Mouse (Mus musculus): ENCODE measurements around the gene Foxa3.

Foxa3 gene

DNA sequence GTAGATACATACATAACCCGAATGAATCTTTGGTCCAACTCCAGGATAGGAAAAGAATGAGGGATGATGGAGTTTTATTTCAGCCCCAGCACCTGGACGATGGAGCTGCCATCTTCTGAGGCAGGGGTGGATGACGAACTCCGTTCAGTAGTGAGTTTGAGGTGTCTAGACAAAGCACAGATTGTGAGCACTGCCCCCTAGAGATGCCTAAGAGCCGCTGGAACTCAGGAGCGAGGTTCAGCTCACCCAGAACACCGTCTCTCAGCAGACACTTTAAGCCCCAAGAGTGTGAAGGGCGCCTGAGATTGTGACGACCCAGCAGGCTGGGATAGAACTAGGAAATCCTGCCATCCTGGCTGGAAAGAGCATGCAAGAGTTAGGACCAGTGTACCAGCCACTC is 24.5 kb downstream of the Foxa3 start:
- no peak for DNase-seq (ENCODE audit: low read depth, low spot score)
- Histone ChIP-seq H3K27me3 (ENCODE audit: control insufficient read depth, insufficient read depth, low read length, poor library complexity, severe bottlenecking) (no peaks in the 10 kb centered on the region), H3K36me3 (ENCODE audit: control insufficient read depth, insufficient read depth, low read length, poor library complexity, severe bottlenecking) (peaks cover 1% of the 10 kb centered on the region)

DNA sequence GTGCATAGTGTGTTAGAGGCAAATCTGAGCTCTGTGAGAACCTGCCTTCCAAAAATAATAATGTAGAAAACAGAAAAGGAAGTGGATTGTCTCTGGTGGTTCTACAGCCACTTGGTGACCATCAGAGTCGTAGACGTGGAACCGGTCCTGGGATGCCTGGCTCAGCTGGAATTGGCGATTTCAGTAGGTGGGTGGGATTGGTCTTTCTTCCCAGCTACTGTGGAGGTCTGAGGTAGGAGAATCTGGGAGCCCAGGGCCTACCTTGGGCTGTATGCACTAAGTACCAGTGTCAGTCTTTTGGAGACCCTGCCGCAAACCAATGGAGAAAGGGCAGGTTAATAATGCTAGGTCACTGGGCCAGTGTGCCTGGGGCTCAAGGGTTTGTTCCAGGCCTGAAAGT is 30.3 kb downstream of the Foxa3 start:
- Histone ChIP-seq H3K27me3 (ENCODE audit: control insufficient read depth, insufficient read depth, low read length, poor library complexity, severe bottlenecking) (no peaks in the 10 kb centered on the region), H3K36me3 (ENCODE audit: control insufficient read depth, insufficient read depth, low read length, poor library complexity, severe bottlenecking) (peaks cover 1% of the 10 kb centered on the region)
- DNase-seq (ENCODE audit: low read depth, low spot score) = no peak

DNA sequence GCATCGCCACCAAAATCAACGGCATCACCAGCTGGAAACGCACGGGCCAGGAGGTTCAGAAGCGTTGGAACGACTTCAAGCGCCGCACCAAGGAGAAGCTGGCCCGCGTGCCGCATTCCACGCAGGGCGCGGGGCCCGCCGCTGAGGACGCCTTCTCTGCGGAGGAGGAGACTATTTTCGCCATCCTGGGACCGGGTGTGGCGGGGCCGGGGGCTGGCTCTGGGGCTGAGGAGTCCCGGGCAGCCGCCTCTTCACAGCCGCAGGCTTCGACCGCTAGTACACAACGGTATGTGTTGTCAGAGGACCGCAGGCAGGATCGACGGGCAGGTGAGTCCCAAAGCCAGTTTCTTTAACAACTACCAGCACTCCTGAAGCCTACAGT is 31.1 kb downstream of the Foxa3 start:
- DNase-seq (ENCODE audit: low read depth, low spot score) = no peak
- no peaks in the 10 kb centered on the region for H3K27me3 ChIP-seq (ENCODE audit: control insufficient read depth, insufficient read depth, low read length, poor library complexity, severe bottlenecking)
- H3K36me3 ChIP-seq (ENCODE audit: control insufficient read depth, insufficient read depth, low read length, poor library complexity, severe bottlenecking) = peaks cover 1% of the 10 kb centered on the region

DNA sequence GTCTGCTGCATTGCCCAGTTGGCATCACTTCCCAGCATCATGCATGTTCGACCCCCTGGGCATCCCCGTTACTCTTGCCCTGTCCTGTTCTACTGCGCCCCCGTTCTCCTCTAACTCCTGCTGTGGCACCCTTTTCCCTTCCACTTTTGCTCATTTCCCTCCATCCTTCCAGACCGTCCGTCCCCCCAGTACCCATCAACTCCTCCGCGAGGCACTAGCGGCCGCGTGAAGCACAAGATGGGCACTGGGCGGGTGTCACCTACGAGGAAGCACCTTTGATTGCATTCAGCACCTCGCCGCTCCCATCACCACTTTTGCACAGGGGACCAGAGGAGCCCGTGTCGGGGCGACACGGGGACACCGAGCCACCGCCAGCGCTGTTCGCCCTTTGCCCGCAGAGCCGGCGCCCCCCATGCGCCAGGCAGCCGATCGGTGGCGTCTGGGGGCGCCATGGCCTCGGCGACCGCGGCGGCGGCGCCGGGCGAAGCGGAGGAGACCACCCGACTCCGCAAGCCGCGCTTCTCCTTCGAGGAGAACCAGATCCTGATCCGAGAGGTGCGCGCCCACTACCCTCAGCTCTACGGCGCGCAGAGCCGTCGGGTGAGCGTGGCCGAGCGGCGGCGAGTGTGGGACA is 31.6 kb downstream of the Foxa3 start:
- H3K27me3 ChIP-seq (ENCODE audit: control insufficient read depth, insufficient read depth, low read length, poor library complexity, severe bottlenecking) = no peaks in the 10 kb centered on the region
- H3K36me3 ChIP-seq (ENCODE audit: control insufficient read depth, insufficient read depth, low read length, poor library complexity, severe bottlenecking) = peaks cover 1% of the 10 kb centered on the region; the same call in 1 of the 2 replicates
- DNase-seq (ENCODE audit: low read depth, low spot score) = peak; percentile 34

DNA sequence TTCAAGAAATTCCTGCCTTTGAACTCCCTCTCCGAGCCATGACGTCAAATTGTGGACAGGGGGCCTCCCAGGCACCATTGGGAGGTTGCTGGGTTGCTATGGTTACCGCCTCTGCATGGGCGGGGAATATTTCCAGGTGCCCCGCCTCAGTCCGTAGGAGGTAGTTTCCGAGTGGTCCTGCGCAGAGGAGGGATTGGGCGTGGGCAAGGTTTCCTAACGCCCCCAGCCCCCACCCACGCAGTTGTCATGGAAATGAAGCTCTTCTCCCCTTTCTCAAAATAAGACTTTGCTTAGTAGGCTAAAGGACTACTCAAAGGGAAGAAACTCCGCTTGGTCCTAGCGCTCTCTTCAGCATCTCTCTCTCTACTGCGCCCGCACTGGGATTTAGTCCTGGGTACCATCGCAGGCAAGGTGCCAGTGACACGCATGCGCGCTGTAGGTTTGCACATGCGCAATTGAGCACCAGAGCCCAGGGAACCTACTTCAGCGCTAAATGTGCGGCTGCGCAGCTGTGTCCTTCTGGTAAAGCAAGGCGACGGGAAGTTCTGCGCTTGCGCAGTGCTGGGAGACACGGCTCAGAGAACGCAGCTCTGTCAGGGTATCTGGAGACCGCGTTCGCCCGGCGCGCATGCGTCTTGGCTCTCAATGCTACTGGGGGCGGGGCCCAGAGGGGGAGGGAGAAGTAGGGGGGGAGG is 32.6 kb downstream of the Foxa3 start, which contains the start of gene Mypop:
Gene Mypop, plus strand, starts transcription at position 645 of the 695 bp plus-strand sequence.
- H3K36me3 ChIP-seq (ENCODE audit: control insufficient read depth, insufficient read depth, low read length, poor library complexity, severe bottlenecking) = peaks cover 1% of the 10 kb centered on the region; the same call in 1 of the 2 replicates

DNA sequence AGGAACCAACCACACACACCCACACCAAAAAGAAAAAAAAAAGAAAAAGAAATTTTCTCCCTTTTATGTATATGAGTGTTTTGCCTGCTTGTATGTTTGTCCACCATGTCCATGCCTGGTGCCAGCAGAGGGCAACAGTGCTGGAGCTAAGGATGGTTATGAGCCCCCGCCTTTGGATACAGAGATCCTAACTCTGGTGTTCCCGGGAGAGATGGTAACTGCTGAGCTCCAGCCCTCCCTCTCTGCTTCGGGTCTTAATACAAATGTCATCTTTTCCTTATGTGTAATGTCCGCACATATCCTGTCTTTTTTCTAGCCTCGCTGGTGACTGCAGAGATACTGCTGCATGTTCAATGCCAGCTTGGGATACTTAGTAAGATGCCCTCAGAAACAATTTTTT is 33.3 kb downstream of the Foxa3 start:
- H3K36me3 ChIP-seq (ENCODE audit: control insufficient read depth, insufficient read depth, low read length, poor library complexity, severe bottlenecking) = peaks cover 1% of the 10 kb centered on the region; the same call in 1 of the 2 replicates
- peak; percentile 18 for DNase-seq (ENCODE audit: low read depth, low spot score)
- no peaks in the 10 kb centered on the region for H3K27me3 ChIP-seq (ENCODE audit: control insufficient read depth, insufficient read depth, low read length, poor library complexity, severe bottlenecking)

More for the DNA sequence above, 32.6 kb downstream of the Foxa3 start, which contains the start of gene Mypop:
- no peaks in the 10 kb centered on the region for H3K27me3 ChIP-seq (ENCODE audit: control insufficient read depth, insufficient read depth, low read length, poor library complexity, severe bottlenecking)
- DNase-seq (ENCODE audit: low read depth, low spot score) = peak; percentile 100

DNA sequence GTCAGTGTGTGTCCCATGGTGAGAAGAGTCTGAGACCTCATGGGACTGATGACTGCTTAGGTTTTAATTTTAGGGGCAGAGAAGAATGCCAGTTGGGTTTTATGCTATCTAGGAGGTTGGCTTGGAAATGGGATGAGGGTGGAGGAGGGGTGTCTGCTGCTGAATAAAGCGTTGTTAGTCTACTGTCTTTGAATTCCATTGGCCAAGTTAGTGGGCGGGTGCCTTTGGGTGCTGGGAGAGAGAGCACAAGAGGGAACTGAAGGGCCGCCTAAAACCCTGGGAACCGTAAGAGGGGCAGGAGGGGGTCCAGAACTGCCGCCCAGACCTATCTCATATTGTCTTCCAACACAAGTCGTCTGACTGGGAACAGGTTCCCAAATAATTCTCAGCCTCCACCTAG is 34.6 kb downstream of the Foxa3 start:
- no peak for DNase-seq (ENCODE audit: low read depth, low spot score)
- Histone ChIP-seq H3K27me3 (ENCODE audit: control insufficient read depth, insufficient read depth, low read length, poor library complexity, severe bottlenecking) (no peaks in the 10 kb centered on the region), H3K36me3 (ENCODE audit: control insufficient read depth, insufficient read depth, low read length, poor library complexity, severe bottlenecking) (no peaks in the 10 kb centered on the region; the same call in 1 of the 2 replicates)

DNA sequence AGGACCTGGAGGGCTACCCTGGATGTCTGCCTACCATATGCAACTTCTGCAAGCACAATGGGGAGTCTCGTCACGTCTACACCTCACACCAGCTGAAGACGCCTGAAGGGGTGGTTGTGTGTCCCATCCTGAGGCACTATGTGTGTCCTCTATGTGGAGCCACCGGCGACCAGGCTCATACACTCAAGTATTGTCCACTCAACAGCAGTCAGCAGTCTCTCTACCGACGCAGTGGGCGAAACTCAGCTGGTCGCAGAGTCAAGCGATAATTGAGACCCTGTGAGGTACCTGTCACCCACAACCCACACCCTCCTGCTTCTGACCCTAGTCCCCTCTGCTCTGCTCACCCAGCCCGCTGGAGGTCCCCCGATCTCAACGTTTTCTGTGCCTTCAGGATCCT is 35.6 kb downstream of the Foxa3 start:
- H3K27me3 ChIP-seq (ENCODE audit: control insufficient read depth, insufficient read depth, low read length, poor library complexity, severe bottlenecking) = no peaks in the 10 kb centered on the region
- no peak for DNase-seq (ENCODE audit: low read depth, low spot score)
- H3K36me3 ChIP-seq (ENCODE audit: control insufficient read depth, insufficient read depth, low read length, poor library complexity, severe bottlenecking) = no peaks in the 10 kb centered on the region

DNA sequence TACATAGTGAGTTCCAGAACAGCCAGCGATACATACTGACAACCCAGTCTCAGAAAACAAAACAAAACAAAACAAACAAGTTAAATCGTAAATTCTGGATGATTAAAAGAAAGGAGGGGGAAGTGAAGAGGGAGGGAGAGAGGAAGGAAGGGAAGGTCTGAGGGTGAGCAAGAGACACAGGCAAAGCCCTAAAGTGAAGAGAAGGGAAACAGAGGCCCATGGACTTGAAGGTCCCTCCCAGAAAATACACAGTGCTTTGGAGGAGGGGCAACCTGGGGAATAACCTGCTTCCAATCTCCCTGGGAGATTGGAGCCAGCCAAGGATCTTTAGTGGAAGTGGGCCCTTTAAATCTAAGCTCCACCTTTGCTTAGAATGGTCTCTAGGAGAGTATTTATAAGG is 36.2 kb downstream of the Foxa3 start, which contains the start of gene Nanos2:
Gene Nanos2, plus strand, starts transcription at position 301 of the 400 bp plus-strand sequence.
- no peaks in the 10 kb centered on the region for H3K36me3 ChIP-seq (ENCODE audit: control insufficient read depth, insufficient read depth, low read length, poor library complexity, severe bottlenecking)
- no peak for DNase-seq (ENCODE audit: low read depth, low spot score)
- no peaks in the 10 kb centered on the region for H3K27me3 ChIP-seq (ENCODE audit: control insufficient read depth, insufficient read depth, low read length, poor library complexity, severe bottlenecking)

DNA sequence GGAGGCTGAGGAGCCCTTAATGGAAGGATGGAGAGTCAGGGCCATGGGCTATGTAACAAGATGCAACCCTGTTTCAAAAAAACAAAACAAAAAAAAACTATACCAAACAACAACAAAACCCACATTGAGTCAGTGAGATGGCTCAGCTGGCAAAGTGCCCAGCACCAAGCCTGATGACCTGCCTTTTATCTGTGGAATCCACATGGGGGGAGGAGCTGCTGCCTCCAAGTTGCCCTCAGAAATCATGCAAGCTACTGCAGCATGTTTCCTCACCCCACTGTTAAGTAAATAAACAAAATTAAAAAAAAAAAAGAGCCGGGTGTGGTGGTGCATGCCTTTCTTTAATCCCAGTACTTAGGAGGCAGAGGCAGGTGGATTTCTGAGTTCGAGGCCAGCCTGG is 36.8 kb downstream of the Foxa3 start:
- DNase-seq (ENCODE audit: low read depth, low spot score) = no peak
- no peaks in the 10 kb centered on the region for H3K27me3 ChIP-seq (ENCODE audit: control insufficient read depth, insufficient read depth, low read length, poor library complexity, severe bottlenecking)
- no peaks in the 10 kb centered on the region for H3K36me3 ChIP-seq (ENCODE audit: control insufficient read depth, insufficient read depth, low read length, poor library complexity, severe bottlenecking)

DNA sequence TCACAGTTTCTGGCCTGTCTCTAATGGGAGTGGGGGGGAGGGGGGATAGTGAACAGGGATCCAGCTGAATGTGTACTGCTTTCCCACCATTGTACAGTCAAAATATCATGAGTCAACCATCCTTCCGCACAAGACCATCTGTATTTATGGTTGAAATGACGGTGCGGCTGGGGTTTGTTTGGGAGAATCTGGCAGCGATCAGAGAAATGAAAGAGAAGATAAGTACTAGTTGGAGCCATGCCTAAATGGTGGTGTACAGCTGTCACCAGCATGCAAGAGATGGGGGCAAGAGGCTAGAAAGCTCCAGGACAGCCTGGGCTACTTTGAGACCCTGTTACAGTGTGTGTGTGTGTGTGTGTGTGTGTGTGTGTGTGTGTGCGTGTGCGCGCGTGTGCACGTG is 45.0 kb downstream of the Foxa3 start:
- Histone ChIP-seq H3K27me3 (ENCODE audit: control insufficient read depth, insufficient read depth, low read length, poor library complexity, severe bottlenecking) (no peaks in the 10 kb centered on the region; the same call in none of the 2 replicates), H3K36me3 (ENCODE audit: control insufficient read depth, insufficient read depth, low read length, poor library complexity, severe bottlenecking) (no peaks in the 10 kb centered on the region)
- DNase-seq (ENCODE audit: low read depth, low spot score) = no peak

DNA sequence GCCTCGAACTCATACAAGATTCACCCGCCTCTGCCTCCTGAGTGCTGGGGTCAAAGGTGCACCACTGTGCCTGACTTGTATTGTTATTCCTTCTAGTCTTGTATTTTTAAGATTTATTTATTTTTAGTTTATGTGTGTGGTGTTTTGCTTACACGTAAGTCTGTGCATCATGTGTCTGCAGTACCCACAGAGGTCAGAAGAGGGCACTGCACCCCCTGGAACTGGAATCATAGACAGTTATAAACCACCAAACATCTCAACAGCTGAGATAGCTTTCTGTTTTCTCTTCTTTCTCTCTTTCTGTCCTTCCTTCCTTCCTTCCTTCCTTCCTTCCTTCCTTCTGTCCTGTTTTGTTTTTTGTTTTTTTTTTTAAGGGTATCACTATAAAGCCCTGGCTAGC is 52.4 kb downstream of the Foxa3 start:
- no peaks in the 10 kb centered on the region for H3K36me3 ChIP-seq (ENCODE audit: control insufficient read depth, insufficient read depth, low read length, poor library complexity, severe bottlenecking)
- no peaks in the 10 kb centered on the region; the same call in 1 of the 2 replicates for H3K27me3 ChIP-seq (ENCODE audit: control insufficient read depth, insufficient read depth, low read length, poor library complexity, severe bottlenecking)
- no peak for DNase-seq (ENCODE audit: low read depth, low spot score)

DNA sequence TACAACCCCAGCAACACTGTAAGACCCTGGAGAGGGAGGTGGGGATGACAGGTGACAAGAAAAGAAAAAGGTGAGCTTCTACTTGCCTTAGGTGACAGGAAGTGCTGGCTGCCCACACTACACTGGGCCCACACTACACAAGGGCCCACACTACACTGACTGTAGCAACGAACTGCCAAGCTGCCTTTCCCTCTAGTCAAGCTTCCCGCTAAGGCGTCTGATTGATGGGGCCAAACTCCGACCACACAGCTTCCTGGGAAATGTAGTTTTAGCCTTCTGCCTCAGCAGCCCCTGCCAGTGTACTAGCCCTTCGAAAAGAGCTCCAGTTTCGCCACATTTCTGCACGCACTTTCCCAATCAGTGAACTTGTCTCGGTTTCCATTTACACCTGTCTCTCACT is 55.7 kb downstream of the Foxa3 start:
- H3K36me3 ChIP-seq (ENCODE audit: control insufficient read depth, insufficient read depth, low read length, poor library complexity, severe bottlenecking) = no peaks in the 10 kb centered on the region
- DNase-seq (ENCODE audit: low read depth, low spot score) = no peak
- H3K27me3 ChIP-seq (ENCODE audit: control insufficient read depth, insufficient read depth, low read length, poor library complexity, severe bottlenecking) = no peaks in the 10 kb centered on the region

DNA sequence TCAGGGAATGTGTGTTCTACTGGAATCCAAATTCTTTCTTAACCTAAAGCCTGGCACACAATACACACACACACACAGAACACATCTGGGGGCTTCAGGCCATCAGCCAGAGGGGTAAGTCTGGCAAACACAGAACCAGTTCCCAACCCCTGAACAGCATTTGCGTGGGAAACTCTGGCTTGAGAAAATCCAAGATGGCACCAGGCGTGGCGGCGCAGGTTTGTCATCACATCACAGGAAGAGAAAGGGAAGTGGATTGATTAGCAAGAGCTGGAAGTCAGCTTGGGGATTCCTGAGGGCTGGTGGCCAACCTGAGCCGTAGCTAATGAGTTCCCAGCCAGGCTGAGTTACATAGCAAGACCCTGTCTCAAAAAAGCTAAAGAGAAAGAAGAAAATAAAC is 58.0 kb downstream of the Foxa3 start:
- H3K27me3 ChIP-seq (ENCODE audit: control insufficient read depth, insufficient read depth, low read length, poor library complexity, severe bottlenecking) = no peaks in the 10 kb centered on the region
- no peak for DNase-seq (ENCODE audit: low read depth, low spot score)
- no peaks in the 10 kb centered on the region for H3K36me3 ChIP-seq (ENCODE audit: control insufficient read depth, insufficient read depth, low read length, poor library complexity, severe bottlenecking)

DNA sequence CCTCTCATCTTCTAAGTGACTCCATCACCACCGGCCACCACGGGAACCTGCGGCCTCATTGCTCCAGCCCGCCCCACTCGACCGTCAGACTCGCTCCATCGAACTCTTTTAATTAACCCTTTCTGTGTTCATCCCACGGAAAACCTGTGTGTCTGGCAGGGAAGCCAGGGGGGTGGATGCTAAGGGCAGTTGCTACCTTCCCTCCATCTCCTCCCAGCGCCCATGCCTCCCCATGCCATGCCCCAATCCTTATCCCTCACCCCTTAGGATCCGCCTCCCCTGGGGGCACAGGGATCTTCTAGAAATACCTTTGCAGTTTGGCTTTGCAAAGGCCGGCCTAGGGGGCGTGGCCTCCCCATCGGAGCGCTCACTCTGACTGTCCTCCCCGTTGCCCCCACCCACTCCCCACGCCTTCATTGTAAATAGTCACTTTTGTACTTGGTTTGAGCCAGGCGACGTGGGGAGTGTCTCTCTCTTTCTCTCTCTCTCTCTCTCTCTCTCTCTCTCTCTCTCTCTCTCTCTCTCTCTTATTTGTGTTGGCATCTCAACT is 60.0 kb downstream of the Foxa3 start:
- no peak for DNase-seq (ENCODE audit: low read depth, low spot score)
- Histone ChIP-seq H3K36me3 (ENCODE audit: control insufficient read depth, insufficient read depth, low read length, poor library complexity, severe bottlenecking) (no peaks in the 10 kb centered on the region), H3K27me3 (ENCODE audit: control insufficient read depth, insufficient read depth, low read length, poor library complexity, severe bottlenecking) (no peaks in the 10 kb centered on the region)

Data from splenic B cell, adult 2 months (primary cell).